Mouse (Mus musculus) heart, adult 8-10 months (tissue): Measurements from ENCODE around the gene Pik3r6. TPM values are rescaled to one million over a fixed set of nuclear protein-coding genes. Genes with fewer than 3 reads are reported as not detected.
A peak's percentile ranks its signal among the peaks of the same experiment; 100 is the strongest.

Experiments
- DNase-seq: peaks from one replicate; pipeline ENCODE4 v3.0.0; 2022; ENCODE audit warnings: low spot score
- total RNA-seq, 4 experiments: library from RNA; stranded (reverse); gene quantifications; 2 replicates each; pipeline ENCODE4 v1.2.4; 2022

Gene Pik3r6
- total RNA-seq, 4 experiments from 2014 or later: 2.4 to 6.9 (median 3.8) TPM

DNA sequence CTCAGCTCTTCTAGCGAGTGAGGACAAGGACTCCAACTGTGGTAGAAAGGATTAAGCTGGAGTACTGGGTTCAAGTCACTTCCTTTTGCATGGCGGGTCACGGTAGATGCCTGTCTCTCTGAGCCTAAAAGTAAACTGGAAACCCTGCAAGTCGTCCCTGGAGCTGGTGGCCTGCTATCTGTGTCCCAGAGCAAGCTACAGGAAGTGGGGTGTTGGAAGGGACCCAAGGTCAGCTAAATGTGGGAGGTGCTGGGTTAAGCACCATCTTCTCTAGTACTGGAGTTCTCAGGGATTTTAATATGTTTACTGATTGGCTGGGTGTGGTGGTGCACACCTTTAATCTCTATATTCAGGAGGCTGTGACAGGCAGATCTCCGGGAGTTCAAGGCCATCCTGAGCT, 30.0 kb downstream of the Pik3r6 start:
- no peak for DNase-seq

DNA sequence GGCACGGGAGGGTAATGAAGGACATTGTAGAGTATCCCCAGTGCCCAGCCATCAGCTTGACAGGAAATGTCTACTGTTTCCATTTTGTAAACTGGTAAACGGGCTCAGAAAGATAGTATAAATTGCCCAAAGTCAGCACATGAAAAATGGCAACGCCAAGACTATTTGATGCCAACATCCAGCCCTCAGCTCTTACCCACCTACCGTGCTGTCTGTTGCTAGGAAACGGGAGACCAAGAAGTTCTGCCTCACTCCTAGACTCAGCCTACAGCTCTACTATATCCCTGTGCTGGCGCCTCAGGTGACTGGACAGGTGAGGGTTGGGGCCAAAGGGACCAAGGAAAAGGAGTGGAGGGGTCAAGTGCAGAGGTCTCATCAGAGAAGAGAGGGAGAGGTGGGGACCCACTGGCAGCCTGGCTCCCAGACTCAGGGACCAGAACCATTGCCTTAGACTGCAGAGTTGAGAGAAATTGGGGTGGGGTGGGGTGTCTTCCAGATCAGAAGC, 31.2 kb downstream of the Pik3r6 start:
- DNase-seq: no peak

DNA sequence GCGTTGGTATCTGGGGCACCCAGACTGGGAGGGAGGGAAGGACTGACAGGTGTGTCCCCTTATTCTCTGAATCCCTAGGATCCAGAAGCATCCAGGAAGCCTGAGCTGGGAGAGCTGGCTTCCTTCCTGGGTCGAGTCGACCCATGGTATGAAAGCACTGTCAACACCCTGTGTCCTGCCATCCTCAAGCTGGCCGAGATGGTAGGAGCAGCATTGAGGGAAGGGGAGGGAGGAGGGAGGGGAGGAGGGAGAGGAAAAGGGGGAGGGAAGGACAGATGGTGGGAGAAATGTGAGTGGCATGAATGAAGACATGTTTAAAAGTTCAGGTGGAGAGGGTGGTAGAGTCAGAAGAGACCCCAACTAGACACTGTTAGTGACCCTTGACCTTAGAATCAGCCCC, 33.2 kb downstream of the Pik3r6 start:
- DNase-seq: no peak

DNA sequence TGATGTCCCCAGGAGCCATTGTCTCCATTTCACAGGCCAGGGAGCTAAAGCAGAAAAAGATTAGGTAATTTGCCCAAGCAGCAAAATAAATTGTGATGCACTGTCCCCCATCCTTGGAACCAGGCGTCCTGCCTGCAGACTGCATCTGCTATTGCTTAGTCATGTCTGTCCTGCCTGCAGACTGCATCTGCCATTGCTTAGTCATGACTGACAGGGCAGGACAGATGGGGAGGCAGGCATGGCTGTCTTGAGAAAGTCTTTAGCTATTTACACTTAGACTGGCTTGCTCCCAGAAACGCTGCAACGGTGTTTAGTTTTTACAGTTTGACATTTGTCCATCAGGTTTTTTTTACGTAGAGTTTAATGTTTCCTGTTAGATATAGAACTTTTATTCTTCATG, 33.6 kb downstream of the Pik3r6 start:
- DNase-seq: no peak

DNA sequence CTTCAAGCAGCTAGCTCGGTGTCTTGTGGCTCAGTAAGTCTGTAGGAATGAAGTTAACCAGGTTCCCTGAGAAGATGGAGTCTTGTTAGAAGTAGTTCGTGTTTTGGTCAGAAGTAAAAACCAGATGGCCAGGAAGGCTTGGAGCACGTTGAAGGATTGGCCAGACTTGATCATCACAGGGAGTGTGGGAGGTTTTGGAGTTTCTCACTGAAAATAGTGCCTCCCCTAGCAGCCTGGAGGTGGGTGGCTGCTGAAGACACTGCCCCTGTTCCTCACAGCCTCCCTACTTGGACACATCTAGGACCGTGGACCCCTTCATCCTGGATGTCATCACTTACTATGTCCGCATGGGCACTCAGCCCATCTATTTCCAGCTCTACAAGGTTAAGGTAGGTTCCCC, 36.8 kb downstream of the Pik3r6 start:
- DNase-seq: no peak

DNA sequence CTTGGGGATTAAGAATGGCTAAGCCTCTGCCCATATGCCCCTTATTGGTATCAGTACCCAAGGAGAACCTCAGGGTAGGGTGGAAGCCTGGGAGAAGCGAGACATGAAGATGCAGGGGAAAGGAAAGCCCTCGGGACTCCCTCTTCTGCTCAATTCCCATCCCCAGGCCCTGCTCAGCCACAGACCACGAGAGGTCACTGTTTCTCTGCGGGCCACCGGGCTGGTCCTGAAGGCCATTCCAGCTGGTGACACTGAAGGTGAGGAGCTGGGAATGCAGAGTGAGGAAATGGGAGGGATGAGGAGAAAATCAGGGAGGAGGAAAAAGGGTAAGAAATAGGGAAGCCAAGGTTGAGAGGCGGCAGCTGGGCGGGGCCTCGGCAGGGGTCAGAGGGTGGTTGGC, 41.7 kb downstream of the Pik3r6 start:
- peak; percentile 46 for DNase-seq

DNA sequence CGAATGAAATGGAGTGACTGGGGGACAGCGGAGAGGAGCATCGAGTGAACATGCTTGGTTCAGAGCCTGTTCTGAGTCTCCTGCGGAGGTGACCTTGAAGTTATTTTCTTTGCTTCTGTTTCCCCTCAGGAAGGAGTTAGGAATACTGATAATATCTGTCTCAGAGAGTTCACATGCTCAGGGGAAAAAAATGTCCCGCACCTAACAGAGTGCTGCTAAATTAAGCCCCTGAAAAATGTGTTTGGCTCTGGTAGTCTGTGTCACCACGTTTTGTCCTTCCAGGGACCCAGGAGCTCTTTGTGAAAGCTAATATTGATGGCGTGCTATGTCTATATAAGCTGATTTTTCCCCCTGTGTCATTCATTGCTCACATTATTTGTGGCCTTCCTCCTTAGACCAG, 42.4 kb downstream of the Pik3r6 start:
- peak; percentile 31 for DNase-seq

DNA sequence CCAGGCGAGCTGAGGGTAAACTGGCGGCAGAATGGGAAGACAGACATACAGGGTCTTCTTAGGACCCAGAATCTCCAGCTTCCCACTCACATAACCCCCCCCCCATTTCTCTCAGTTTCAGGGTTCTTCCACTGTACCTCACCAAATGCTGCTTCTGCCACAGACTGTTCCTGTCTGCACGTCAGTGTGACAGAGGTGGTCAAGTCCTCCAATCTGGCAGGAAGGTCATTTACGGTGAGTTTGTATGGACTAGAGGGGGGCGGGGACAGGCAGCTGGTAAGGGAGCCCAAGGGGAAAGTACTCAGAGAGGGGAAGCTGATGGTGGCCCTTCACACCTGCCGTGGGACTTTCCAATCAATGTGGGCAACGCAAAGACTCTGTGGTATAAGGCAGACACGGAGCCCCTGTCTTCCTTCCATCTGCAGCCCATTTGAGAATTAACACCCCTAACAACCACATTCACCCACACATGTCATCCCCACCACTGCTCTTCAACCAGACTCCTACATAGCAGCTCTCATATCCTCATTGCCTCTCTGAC, 42.9 kb downstream of the Pik3r6 start:
- no peak for DNase-seq

DNA sequence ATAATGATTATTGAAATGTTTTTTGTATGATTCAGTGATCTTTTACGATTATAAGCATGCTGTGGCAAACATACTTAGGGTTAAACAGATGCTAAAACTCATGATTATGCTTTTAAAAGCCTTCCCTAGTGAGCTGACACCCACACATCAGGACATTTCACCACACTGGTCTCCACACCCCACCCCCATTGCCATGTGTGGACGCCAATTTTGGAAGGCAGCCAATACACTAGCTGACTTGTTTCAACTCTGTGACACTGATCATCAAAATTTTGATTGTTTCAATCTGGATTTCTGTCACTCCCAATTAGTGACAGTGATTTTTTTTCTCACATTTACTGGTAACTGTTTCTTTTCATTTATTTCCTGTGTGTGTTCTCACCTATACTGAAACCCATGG, 44.7 kb downstream of the Pik3r6 start:
- no peak for DNase-seq

DNA sequence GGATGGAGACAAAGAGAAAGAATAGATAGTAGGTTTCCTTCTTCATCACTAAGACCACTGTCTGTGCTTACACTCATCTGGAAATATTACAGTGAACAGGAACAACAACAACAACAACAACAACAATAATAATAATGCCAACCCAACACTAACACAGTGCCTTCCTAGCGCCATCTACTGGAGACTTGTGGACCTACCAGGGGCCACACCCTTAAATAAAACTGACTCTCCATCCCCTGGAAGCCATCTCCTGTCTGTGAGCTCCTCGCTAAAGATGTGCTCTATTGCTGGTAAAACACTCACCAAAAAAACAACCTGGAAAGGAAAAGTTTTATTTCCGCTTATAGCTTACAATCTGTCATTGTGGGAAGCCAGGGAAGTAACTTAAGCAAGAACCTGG, 46.8 kb downstream of the Pik3r6 start:
- DNase-seq: no peak

DNA sequence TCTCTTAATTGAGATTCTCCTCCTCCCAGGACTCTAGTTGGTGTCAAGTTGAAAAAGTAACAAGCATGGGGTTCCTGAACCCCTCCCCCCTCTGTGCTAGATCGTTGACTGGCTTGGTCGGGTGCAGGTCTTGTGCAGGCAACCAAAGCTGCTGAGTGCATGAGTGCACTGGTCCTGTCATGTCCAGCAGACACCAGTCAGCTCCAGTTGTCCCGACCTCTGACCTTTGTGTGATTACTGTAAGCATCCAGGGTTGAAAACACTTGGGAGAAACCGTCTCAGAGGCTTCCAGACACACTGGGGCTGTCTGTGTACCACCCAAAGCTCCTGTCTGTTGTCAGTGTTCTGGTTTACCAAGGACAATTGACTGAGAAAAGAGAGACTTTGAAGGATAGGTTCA, 47.5 kb downstream of the Pik3r6 start:
- DNase-seq: no peak

DNA sequence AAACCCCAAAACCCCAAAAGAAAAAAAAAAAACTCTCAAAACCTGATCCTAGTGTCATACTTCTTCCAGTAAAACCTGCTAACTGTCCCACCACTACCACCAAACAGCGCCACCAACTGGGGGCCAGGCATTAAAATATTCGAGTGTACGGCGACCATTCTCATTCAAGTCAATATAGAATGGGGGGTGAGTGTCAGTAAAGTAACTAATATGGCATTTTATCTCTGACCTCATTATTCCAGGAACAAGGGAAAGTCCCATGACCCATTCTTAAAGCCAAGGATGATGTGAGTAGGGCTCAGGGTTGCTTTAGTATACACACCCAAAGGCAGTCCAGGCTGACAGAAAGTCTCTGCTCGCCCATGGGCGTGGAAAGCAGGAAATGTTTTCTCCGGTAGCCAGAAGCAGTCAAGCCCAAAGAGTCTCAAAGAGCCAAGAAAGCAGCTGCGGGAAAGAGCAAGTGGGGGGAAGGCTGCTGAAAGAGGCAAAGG, 51.2 kb downstream of the Pik3r6 start:
- peak; percentile 65 for DNase-seq

DNA sequence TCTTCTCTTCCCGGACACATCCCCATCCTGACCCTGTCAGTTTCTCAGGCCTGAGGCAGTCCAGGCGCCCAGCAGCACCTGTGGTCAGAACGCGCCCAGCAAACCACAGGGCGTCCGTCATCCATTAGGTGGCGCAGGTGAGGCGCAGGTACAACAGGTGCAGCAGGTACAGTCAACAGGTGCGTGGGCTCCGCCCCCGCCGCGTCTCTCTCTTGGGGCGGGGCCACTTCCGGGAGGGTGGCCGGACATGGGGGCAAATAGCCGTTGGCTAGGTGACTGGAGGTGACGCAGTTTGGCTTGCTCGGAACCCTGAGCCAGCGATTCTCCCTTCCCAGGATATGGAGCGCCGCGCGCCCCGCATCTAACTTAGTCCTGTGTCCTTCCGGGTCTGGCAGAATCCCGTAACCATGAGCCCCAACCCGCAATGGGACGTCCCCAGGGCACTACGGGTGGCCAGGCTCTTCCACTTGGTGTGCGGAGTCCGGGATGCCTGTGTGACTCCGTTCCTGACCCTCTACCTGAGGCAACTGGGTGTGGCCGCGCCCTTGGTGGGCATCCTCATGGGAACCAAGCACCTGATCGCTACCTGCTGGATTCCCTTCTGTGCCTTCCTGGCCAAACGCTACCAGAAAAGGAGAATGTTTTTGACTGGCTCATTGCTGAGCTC, 53.2 kb downstream of the Pik3r6 start, which contains the start of gene Mfsd6l:
Gene Mfsd6l (plus strand): TSS at position 269 of the 667 bp plus-strand sequence.
- DNase-seq: no peak

DNA sequence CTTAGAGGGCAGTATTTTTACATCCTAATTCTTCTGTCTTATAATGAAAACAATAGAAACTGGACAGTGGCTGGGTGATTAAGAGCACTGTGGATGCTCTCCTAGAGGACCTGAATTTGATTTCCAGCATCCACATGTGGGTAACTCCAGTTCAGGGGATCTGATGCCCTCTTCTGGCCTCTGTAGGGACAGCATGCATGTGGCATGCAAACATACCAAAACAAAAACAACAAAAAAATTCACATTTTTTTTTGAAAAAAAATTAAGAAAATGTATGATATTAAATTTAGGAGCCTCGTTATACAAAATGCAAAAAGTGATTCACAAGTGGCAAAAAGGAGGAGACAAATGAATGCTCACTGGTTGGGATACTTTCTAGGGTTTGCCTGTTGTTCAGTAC, 56.7 kb downstream of the Pik3r6 start:
- DNase-seq: no peak

DNA sequence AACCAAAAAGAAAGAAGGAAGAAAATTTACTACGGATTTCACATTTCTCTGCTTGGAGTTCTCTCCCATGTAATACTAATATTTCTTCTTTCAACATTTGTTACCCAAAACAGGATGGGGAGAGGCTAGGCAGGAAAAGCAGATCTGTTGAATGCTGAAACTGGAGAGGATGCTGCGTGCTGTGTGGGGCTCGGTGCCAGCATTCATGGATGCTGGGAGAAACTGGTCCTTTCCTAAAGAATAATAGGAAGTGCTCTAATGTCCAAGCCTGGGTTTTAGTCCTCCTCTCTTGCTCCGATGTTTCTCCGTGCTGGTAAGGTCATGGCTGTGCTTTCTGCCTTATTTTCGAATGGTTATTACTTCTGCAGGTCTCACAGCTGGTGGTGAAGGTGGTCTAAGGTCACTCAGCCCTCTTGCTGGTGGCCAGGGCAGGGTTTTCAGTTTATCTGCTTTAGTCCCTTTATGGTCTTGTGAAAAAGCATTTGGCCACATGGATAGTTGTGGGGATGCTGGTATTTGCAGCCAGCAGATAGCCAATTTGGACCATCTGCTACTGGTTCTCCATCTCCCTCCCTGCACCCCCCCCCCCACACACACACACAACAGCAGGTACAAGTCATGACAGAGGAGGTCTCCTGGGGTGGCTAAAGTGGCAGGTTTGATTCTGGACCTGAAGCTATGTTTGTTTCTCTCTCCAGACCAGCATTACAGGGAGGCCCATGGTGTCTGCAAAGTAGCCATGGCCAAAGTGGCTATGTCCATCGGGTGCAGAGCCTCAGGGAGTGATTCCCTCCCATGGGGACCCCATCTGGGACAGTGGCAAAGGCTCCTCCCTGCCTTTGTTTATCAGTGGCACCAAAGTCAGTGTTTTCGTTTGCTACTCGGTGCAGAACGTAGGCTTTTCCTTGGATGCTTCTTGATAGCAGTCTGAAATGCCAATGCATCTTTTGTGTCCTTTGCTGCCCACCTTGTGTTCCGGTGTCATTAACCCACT, 59.4 kb downstream of the Pik3r6 start:
- DNase-seq: no peak

DNA sequence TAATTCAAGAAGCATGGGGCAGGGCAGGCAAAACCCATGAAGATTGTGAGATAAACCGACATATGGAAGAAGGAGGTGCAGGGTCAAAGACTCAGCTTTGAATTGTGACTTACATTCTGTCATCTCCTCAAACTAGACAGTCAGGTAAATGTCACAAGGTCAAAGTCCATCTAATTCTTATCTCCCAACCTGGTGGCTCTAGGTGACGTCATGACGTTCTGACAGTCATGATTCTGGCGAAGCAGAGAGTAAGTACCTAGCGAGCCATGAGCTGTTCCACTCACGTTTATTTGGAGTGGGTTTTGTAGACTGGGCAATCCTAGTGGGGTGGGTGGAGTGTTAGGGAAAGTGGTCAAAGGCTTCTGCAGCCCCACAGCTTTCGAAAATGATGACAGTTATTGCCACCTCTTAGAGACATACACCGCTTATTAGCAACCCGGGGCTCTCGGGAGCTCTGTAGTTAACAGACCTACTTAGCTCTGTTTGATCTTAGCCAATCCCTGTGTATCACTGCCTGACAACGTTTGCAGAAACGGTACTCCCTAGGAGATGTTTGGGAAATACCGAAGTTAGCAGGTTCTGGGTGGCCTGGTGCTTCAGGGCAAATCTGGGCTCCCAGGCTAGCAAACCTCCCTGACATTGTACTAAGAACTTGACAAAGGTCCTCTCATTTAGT, 61.7 kb downstream of the Pik3r6 start:
- no peak for DNase-seq

DNA sequence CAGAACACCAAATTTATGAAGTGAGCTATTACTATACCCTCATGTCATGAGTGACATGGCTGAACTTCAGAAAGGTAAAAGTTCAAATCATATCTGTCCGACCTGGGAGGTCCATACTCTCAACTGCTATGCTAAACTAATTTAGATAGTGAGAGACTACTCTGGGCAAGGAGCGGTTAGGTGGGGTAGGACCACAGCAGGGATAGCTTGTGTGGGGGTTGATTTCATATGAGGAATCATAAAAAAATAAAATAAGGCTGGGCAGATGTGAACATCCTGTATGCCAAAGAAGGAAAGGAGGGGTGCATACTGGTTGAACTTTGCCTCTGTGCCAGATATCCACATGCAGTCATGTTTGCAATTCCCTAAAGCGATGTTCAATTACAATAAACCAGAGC, 62.2 kb downstream of the Pik3r6 start:
- DNase-seq: no peak

DNA sequence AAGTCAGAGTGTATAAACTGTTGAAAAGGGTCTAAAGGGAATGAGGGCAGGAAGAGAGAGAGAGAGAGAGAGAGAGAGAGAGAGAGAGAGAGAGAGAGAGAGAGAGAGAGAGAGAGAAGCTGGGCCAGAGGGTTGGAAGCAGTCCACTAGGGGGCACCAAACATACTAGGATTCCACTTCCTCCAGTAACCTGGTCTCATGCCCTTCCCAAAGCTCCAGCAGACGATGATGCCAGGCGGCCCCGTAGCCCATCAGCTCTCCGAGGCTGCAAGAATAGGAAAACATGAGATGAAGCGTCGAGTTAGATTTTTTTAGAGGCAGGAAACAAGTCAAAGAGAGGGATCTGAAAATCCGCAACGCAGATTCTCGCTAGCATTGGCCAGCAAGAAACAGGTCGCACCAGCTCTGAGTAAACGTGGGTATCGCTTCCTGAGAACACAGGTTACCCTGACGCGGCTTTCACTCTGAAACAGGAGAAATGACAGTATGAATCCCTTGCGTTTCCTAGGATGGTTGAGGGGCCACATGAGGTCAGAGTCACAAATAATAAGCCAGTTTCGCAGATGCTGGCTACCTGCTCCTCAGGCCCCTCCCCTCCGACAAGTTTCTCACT, 63.7 kb downstream of the Pik3r6 start:
- DNase-seq: peak; percentile 63

DNA sequence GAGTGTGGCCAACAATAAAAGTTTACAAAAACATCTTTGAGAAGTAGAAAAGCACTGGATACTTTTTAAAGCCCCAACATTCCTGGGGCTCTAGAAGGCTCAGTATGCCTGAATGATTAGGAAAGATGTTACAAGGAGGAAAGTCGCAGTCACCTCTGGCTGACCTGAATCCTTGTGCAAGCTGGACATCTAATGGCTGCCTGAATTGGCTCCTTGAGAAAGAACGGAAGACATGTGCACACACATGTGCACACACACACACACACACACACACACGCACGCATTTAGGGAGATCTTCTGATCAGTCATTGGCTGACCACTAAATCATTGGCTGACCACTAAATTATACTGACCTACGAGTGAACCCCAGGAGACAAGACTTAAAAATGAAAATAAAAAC, 68.0 kb downstream of the Pik3r6 start:
- no peak for DNase-seq

DNA sequence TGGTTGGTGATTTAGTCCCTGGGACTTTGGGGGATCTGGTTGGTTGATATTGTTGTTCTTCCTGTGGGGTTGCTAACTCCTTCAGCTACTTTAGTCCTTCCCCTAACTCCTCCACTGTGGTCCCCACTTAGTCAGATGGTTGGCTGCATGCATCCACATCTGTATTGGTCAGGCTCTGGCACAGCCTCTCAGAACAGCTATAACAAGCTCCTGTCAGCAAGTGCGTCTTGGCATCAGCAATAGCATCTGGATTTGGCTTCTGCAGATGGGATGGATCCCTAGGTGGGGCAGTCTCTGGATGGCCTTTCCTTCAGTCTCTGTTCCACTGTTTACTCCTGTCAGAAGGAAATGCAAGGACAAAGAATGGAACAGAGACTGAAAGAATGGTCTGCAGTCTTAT, 74.3 kb downstream of the Pik3r6 start:
- DNase-seq: no peak

DNA sequence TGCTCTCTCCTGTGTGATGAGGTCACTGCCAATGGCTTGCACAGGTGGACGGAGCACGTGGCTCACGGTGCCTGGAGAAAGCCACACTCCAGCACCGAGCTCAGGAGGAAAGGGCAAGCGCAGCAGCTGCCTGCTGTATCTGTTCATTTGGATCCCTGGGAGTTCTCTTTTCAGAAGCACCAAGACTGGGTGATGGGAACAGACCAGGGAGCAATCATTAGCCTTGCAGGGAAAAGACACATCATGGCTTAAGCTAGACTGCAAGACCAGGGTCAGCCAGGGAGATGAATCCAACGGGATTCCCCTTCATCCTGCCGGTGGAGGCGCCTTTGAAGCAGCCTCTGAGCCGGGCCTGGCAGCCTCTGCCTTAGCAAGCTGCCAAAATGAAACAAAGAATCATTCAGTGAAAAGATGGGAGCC, 76.7 kb downstream of the Pik3r6 start:
- no peak for DNase-seq
